Mouse (Mus musculus) liver, embryonic 16.5 days (tissue): Measurements from ENCODE around the gene Fbxl13. TPM values are rescaled to one million over a fixed set of nuclear protein-coding genes. Genes with fewer than 3 reads are reported as not detected.

ENCODE experiments used
- ATAC-seq: fragments of 200-750 bp; cut with Nextera tagmentation; 2 replicates; pipeline ENCODE4 v1.8.0; 2017; ENCODE audit warnings: low read depth, mild to moderate bottlenecking, moderate number of reproducible peaks, moderate library complexity
- H3K27ac ChIP-seq: fragments of 300-500 bp; sonication (generic); 2 replicates; pipeline ENCODE4 v1.5.1; 2014; ENCODE audit warnings: mild to moderate bottlenecking, low read length
- H3K27me3 ChIP-seq: fragments of 300-500 bp; sonication (generic); 2 replicates; pipeline ENCODE4 v1.6.1; 2014; ENCODE audit warnings: low read depth, low read length, mixed read lengths; ENCODE audit not compliant: control insufficient read depth, insufficient read depth
- H3K36me3 ChIP-seq: fragments of 300-500 bp; sonication (generic); 2 replicates; pipeline ENCODE4 v1.6.1; 2014; ENCODE audit warnings: mild to moderate bottlenecking; ENCODE audit not compliant: control insufficient read depth, insufficient read depth
- H3K4me1 ChIP-seq: fragments of 300-500 bp; sonication (generic); 2 replicates; pipeline ENCODE4 v1.6.1; 2014; ENCODE audit warnings: low read depth, low read length, mixed read lengths; ENCODE audit not compliant: control insufficient read depth
- H3K4me2 ChIP-seq: fragments of 300-500 bp; sonication (generic); 2 replicates; pipeline ENCODE4 v1.6.1; 2014; ENCODE audit warnings: low read depth, low read length, mixed read lengths
- H3K4me3 ChIP-seq: fragments of 300-500 bp; sonication (generic); 2 replicates; pipeline ENCODE4 v1.5.1; 2014; ENCODE audit warnings: low read depth, mild to moderate bottlenecking, low read length
- H3K9ac ChIP-seq: fragments of 300-500 bp; sonication (generic); 2 replicates; pipeline ENCODE4 v1.6.1; 2014; ENCODE audit warnings: low read depth, low read length
- H3K9me3 ChIP-seq: fragments of 300-500 bp; sonication (generic); replicated peaks from 2 replicates; pipeline ENCODE4 v1.6.1; 2016; ENCODE audit warnings: low read length; ENCODE audit not compliant: control insufficient read depth
- WGBS: fragments of 180-500 bp; shearing (Covaris S2); extraction: QIAGEN DNeasy Blood & Tissue Kit; methylation state at CpG from one replicate; pipeline ENCODE4 v1.1.7; 2014; ENCODE audit not compliant: insufficient replicate concordance; 5-methylcytosine and 5-hydroxymethylcytosine counted together
- polyA plus RNA-seq: library from polyadenylated mRNA; unstranded; fragments of >200 nt; fragmentation: Nextera tagmentation; extraction: Ambion mirVana; gene quantifications from 2 replicates; pipeline ENCODE4 v1.2.1, GENCODE M21; 2015

Fbxl13 gene
- polyA plus RNA-seq, 1 experiment from 2014 or later, result 0.11 TPM

DNA sequence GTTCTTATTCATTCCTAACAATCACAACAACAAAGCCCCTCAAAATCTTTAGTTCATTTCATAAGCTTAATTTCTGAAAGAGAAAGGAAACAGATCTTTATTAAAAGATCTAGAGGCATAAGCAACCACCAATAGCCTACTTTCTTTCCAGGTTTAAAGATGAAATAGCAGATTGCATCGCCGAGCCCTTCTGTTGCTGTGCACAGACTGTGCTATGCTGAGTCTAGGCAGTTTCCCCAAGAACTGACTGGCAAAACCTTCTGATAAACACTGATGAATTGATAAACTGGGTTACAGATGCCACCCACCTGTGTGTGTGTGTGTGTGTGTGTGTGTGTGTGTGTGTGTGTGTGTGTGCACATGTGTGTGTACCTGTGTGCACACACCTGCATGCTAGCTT lies 144.5 kb downstream of the Fbxl13 start:
- no peaks in the 10 kb centered on the region for H3K36me3 ChIP-seq
- H3K9me3 ChIP-seq, result no peaks in the 10 kb centered on the region
- 69% methylated on average over 2 of the region's 2 CpGs for WGBS
- H3K27ac ChIP-seq, result no peak overlapping the region
- ATAC-seq, result no peak
- no peaks in the 10 kb centered on the region for H3K4me1 ChIP-seq
- no peak overlapping the region for H3K4me2 ChIP-seq
- H3K4me3 ChIP-seq, result no peak overlapping the region
- H3K9ac ChIP-seq, result no peak overlapping the region
- H3K27me3 ChIP-seq, result no peaks in the 10 kb centered on the region

DNA sequence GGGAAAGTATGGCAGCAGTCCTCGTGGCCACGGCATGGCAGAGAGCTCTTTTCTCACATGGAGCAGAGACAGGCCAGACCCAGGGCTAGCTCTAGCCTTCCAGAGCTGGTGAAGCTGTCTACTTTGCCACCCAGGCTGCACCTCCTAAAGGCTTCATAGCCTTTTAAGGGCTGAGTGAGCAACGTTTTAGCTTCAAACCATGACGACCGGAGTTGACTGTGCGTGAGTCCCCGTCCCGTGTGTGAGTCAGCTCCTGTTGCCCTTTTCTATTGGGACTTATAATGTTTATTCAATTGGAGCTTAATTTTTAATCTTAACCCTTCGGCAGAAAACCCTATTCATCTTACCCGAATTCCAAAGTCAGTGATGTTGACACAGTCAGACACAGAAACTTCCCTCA lies 145.3 kb downstream of the Fbxl13 start:
- no peaks in the 10 kb centered on the region for H3K27me3 ChIP-seq
- H3K4me1 ChIP-seq, result no peaks in the 10 kb centered on the region
- H3K36me3 ChIP-seq, result no peaks in the 10 kb centered on the region
- no peaks in the 10 kb centered on the region for H3K9me3 ChIP-seq
- WGBS, result 73% methylated on average over 10 of the region's 10 CpGs
- no peak overlapping the region for H3K27ac ChIP-seq
- H3K4me3 ChIP-seq, result no peak overlapping the region
- H3K4me2 ChIP-seq, result no peak overlapping the region
- H3K9ac ChIP-seq, result no peak overlapping the region
- ATAC-seq, result no peak

DNA sequence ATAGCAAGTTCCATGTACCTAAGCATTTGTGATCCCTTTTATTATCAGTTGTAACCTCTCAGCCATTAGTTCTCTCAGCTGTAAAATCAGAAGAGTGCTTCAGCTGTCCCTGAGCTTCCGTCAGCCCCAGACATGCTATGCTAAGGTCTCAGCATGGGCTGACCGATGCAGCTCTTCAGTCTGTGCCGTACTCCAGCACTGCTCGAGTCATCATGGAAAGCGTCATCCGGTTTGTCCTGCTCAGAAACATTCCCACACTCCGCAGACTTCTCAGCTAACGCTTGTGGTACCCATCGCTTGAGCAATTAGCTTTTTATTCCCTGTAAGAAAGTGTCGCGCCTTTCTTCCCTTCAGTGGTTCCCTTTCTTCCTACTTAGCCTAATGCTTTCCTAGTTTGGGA lies 146.5 kb downstream of the Fbxl13 start:
- Histone ChIP-seq H3K9ac (no peak overlapping the region), H3K27ac (no peak overlapping the region), H3K4me2 (no peak overlapping the region), H3K4me3 (no peak overlapping the region), H3K27me3 (no peaks in the 10 kb centered on the region), H3K9me3 (no peaks in the 10 kb centered on the region), H3K36me3 (no peaks in the 10 kb centered on the region), H3K4me1 (no peaks in the 10 kb centered on the region)
- WGBS, result 74% methylated on average over 11 of the region's 11 CpGs
- no peak for ATAC-seq

DNA sequence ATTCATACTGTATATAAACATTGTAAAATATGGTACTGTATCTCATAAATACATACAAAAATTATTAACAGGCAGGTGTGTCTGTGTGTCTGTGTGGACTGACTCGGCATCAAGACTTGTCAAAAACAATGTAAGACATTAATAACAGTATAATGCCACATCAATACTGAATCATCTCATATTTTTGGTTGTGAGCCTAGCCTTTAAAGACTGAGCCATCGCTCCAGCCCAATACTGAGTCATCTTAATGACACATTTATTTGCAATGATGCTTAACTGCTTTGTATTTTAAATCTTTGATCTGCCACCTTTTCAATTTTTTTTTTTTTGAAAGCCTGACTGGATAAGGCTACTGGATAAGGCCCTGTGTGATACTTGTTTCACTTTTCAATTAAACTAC lies 146.9 kb downstream of the Fbxl13 start:
- no peak for ATAC-seq
- no peak overlapping the region for H3K4me3 ChIP-seq
- no peaks in the 10 kb centered on the region for H3K36me3 ChIP-seq
- no peaks in the 10 kb centered on the region for H3K9me3 ChIP-seq
- 65% methylated on average over 2 of the region's 2 CpGs for WGBS
- no peak overlapping the region for H3K9ac ChIP-seq
- H3K27ac ChIP-seq, result no peak overlapping the region
- H3K4me1 ChIP-seq, result no peaks in the 10 kb centered on the region
- H3K27me3 ChIP-seq, result no peaks in the 10 kb centered on the region
- H3K4me2 ChIP-seq, result no peak overlapping the region

DNA sequence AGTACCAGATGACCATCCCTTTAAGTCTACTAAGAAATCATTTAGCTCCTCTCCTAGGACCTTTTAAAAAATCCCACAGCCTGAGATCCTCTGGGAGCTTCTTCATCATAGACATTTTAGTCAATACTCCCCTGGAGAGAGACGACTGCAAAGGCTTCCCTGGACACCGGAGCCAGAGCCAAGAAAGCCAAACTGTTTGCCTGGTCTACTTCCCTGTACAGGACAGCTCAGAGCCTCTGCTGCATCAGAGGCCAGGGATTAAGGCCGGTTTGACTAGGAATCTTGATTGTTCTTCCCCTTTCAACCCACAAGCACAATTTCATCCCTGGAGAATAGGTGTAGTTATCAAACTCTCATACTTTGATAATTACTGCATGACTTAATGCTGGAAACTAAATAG lies 148.6 kb downstream of the Fbxl13 start:
- Histone ChIP-seq H3K4me3 (no peak overlapping the region), H3K4me1 (no peaks in the 10 kb centered on the region), H3K27me3 (no peaks in the 10 kb centered on the region), H3K27ac (no peak overlapping the region), H3K9me3 (no peaks in the 10 kb centered on the region), H3K36me3 (no peaks in the 10 kb centered on the region), H3K9ac (no peak overlapping the region), H3K4me2 (no peak overlapping the region)
- 48% methylated on average over 3 of the region's 3 CpGs for WGBS
- ATAC-seq, result no peak

DNA sequence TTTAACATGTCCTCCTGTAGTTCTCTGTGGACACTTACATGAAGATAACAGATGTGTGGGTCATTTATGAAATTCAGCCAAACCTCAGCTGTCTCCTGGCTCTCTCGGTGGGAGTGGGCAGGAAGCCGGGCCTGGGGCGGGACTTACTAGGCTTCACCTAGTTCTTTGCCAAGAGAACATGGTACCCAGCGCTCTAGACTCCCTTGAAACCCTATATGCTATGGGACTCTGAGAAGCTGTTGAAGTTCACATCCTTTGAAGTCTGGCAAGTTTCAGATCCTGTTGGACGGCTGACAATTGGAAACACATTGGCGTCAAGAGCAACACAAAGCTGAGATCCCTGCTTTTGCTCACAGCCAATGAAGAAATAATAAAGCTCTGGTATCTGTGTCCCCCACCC lies 149.1 kb downstream of the Fbxl13 start:
- Histone ChIP-seq H3K9me3 (no peaks in the 10 kb centered on the region), H3K4me3 (no peak overlapping the region), H3K27me3 (no peaks in the 10 kb centered on the region), H3K36me3 (no peaks in the 10 kb centered on the region), H3K4me1 (no peaks in the 10 kb centered on the region), H3K9ac (no peak overlapping the region), H3K4me2 (no peak overlapping the region), H3K27ac (no peak overlapping the region)
- ATAC-seq, result no peak
- 60% methylated on average over 6 of the region's 6 CpGs for WGBS

DNA sequence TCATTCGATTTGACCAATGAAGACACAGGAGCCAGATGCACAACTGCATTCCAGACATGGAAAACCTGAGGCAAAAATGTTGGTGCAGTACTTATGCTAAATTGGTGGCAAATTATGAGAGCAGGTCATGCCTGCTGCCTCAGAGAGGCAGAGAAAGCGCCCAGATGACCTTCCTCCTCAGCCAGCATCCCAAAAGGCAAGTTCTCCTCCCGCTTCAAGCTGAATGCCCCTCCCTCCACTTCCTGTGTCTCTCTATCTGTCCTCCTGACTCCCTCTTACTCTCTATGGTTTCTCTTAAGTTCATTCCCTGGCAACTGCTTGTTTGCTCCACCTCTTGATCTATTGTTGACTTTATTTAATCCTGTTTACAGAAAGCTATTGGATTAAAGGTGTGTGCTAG lies 150.7 kb downstream of the Fbxl13 start:
- H3K27ac ChIP-seq, result no peak overlapping the region
- H3K9me3 ChIP-seq, result no peaks in the 10 kb centered on the region
- no peaks in the 10 kb centered on the region for H3K4me1 ChIP-seq
- WGBS, result 29% methylated on average over 3 of the region's 3 CpGs
- no peak overlapping the region for H3K4me3 ChIP-seq
- no peaks in the 10 kb centered on the region for H3K36me3 ChIP-seq
- no peaks in the 10 kb centered on the region for H3K27me3 ChIP-seq
- no peak overlapping the region for H3K9ac ChIP-seq
- ATAC-seq, result no peak
- no peak overlapping the region for H3K4me2 ChIP-seq

DNA sequence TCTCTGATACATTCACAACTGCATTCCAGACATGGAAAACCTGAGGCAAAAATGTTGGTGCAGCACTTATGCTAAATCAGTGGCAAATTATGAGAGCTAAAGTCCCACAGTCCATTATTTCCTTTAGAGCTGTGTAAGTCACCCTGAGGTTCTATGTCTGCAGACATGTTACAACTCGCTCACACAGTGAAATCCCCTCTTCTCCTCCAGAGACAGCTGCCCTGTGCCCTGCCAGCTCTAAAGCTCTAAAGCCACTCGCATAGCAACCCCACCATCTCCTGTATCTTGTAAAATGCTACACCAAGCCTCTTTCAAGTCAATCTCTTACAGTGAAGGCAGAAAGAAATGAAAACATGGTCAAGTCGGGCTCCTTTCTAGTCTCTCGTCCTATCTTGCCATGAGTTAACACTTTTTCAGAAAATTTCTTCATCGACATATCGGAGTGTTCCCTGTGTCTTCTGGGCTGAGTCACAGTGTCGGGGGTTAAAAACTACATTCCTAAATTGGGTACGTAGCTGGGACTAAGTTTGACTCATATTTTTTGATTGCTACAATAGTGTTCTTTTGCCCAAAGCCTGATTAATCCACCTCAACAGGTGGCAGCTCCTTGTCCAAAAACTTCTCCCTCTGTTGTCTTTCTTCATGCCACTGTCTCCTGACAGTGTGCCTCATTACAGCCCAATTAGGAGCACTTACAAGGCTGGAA lies 152.0 kb downstream of the Fbxl13 start:
- H3K27me3 ChIP-seq, result no peaks in the 10 kb centered on the region
- H3K27ac ChIP-seq, result no peak overlapping the region
- H3K4me3 ChIP-seq, result no peak overlapping the region
- H3K36me3 ChIP-seq, result no peaks in the 10 kb centered on the region
- no peak overlapping the region for H3K9ac ChIP-seq
- ATAC-seq, result no peak
- H3K9me3 ChIP-seq, result no peaks in the 10 kb centered on the region
- no peaks in the 10 kb centered on the region for H3K4me1 ChIP-seq
- 62% methylated on average over 8 of the region's 8 CpGs for WGBS
- H3K4me2 ChIP-seq, result no peak overlapping the region

DNA sequence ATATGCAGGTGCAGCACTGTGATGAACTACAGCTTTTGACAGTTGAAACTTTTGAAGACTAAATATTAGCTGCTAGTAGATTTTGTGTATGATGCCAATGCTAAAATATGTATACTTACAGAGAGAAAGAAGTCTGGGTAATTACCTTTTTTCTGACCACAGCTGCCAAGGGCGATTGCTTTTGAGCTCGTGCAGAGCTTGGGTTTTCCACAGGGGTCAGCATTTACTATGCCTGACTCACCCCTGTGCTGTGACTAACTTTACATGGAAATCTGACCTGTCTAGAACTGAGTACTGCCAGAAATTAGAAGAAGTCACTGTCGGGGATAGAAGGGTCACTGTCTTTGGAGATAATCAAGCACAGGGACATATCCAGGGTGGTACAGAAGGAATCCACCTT lies 153.2 kb downstream of the Fbxl13 start:
- no peak for ATAC-seq
- H3K27me3 ChIP-seq, result no peaks in the 10 kb centered on the region
- no peak overlapping the region for H3K9ac ChIP-seq
- H3K4me3 ChIP-seq, result no peak overlapping the region
- no peaks in the 10 kb centered on the region for H3K36me3 ChIP-seq
- no peak overlapping the region for H3K4me2 ChIP-seq
- H3K27ac ChIP-seq, result no peak overlapping the region
- H3K9me3 ChIP-seq, result no peaks in the 10 kb centered on the region
- 67% methylated on average over 3 of the region's 3 CpGs for WGBS
- H3K4me1 ChIP-seq, result no peaks in the 10 kb centered on the region
